Mouse (Mus musculus): Measurements from ENCODE around the gene Gm20604. TPM values are rescaled to one million over a fixed set of nuclear protein-coding genes. Genes with fewer than 3 reads are reported as not detected.

Gene Gm20604
- total RNA-seq, 2 experiments from 2014 or later: 13.2 to 16.0 TPM

GRCm38 (mm10) chr12:102710851-102711375 lies 47.6 kb downstream of the Gm20604 start:
- no peak for DNase-seq (ENCODE audit: low spot score in 2 of 2)
- no peak overlapping the region for H3K4me3 ChIP-seq
- TF ChIP-seq CTCF (conservative IDR thresholded peaks at IDR 0.05): no peak
- no peak overlapping the region for H3K27ac ChIP-seq

- H3K4me3 ChIP-seq: no peak overlapping the region
- no peak for DNase-seq (ENCODE audit: low spot score in 2 of 2)
- H3K27ac ChIP-seq: no peak overlapping the region
- no peak for TF ChIP-seq CTCF (conservative IDR thresholded peaks at IDR 0.05)
These were observed 48.6 kb downstream of the Gm20604 start for GRCm38 (mm10) chr12:102709896-102710295.

- no peak for DNase-seq (ENCODE audit: low spot score in 2 of 2)
- H3K4me3 ChIP-seq: no peak overlapping the region
- peak; percentile 64 for TF ChIP-seq CTCF (conservative IDR thresholded peaks at IDR 0.05)
- no peak overlapping the region for H3K27ac ChIP-seq
These were observed 50.3 kb downstream of the Gm20604 start for GRCm38 (mm10) chr12:102708220-102708619.

GRCm38 (mm10) chr12:102706833-102707463 lies 51.5 kb downstream of the Gm20604 start:
- no peak for TF ChIP-seq CTCF (conservative IDR thresholded peaks at IDR 0.05)
- no peak overlapping the region for H3K4me3 ChIP-seq
- no peak overlapping the region for H3K27ac ChIP-seq
- no peak for DNase-seq (ENCODE audit: low spot score in 2 of 2)

GRCm38 (mm10) chr12:102705906-102706640 lies 52.4 kb downstream of the Gm20604 start:
- Histone ChIP-seq H3K27ac (peak overlapping the region; percentile 90), H3K4me3 (peak overlapping the region; percentile 55; the same call in 1 of the 2 replicates)
- DNase-seq (ENCODE audit: low spot score in 2 of 2): no peak
- peak; percentile 43 for TF ChIP-seq CTCF (conservative IDR thresholded peaks at IDR 0.05)

GRCm38 (mm10) chr12:102705216-102705871 lies 53.1 kb downstream of the Gm20604 start:
- peak; percentile 84 to 94 for DNase-seq (ENCODE audit: low spot score in 2 of 2)
- Histone ChIP-seq H3K4me3 (peak overlapping the region; percentile 55), H3K27ac (peak overlapping the region; percentile 90)
- TF ChIP-seq CTCF (conservative IDR thresholded peaks at IDR 0.05): peak; percentile 97

- H3K27ac ChIP-seq: peak within 1 kb of the TSS; percentile 95
- TF ChIP-seq CTCF (conservative IDR thresholded peaks at IDR 0.05): no peak
- peak in 1 of 2 experiments; percentile 63 for DNase-seq (ENCODE audit: low spot score in 2 of 2)
- peak within 1 kb of the TSS; percentile 95 for H3K4me3 ChIP-seq
These were observed 53.8 kb downstream of the Gm20604 start, which contains the start of gene Itpk1 for GRCm38 (mm10) chr12:102704457-102705198. Itpk1 (minus strand) TSS chr12:102704930.

GRCm38 (mm10) chr12:102703921-102704408 lies 54.5 kb downstream of the Gm20604 start:
- Histone ChIP-seq H3K4me3 (peak overlapping the region; percentile 95), H3K27ac (peak overlapping the region; percentile 95)
- no peak for DNase-seq (ENCODE audit: low spot score in 2 of 2)
- TF ChIP-seq CTCF (conservative IDR thresholded peaks at IDR 0.05): no peak

GRCm38 (mm10) chr12:102703441-102703840 lies 55.0 kb downstream of the Gm20604 start:
- no peak for DNase-seq (ENCODE audit: low spot score in 2 of 2)
- Histone ChIP-seq H3K4me3 (peak overlapping the region; percentile 95), H3K27ac (peak overlapping the region; percentile 95)
- no peak for TF ChIP-seq CTCF (conservative IDR thresholded peaks at IDR 0.05)

GRCm38 (mm10) chr12:102703111-102703412 lies 55.4 kb downstream of the Gm20604 start:
- peak overlapping the region; percentile 95 for H3K27ac ChIP-seq
- TF ChIP-seq CTCF (conservative IDR thresholded peaks at IDR 0.05): peak; percentile 59
- H3K4me3 ChIP-seq: peak overlapping the region; percentile 95
- peak in 1 of 2 experiments; percentile 40 for DNase-seq (ENCODE audit: low spot score in 2 of 2)

- DNase-seq (ENCODE audit: low spot score in 2 of 2): peak in 1 of 2 experiments; percentile 84
- peak overlapping the region; percentile 95 for H3K4me3 ChIP-seq
- peak overlapping the region; percentile 95 for H3K27ac ChIP-seq
- peak; percentile 77 for TF ChIP-seq CTCF (conservative IDR thresholded peaks at IDR 0.05)
These were observed 55.9 kb downstream of the Gm20604 start for GRCm38 (mm10) chr12:102702356-102703110.
